Mouse (Mus musculus) thymus, postnatal 25 days (tissue): ENCODE data around the gene Fbxw4.
"Not testable (repeated sequence)": the region's sequence is repeated elsewhere in the genome, so short reads cannot be mapped to it uniquely, and the experiment has no call there.

Source experiments
- DNase-seq: peaks from one replicate; pipeline ENCODE4 v3.0.0; 2022

The Fbxw4 gene

DNA sequence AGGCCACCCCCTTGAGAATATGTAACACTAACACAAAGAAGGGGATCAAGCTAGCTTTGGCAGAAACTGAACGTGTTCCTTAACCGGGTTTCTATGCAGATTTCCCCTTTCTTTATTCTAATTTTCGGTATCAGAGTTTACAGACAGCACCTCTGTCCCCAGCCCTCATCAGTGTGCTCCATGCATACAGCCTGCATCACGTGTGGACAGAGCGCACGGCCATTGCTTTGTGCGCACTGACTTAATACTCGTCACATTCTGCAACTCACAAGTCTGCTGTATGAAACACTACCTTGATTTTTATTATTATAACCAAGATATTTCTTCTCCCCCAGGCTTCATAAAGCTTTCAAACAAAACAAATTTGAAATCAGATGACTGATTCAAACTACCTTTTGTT lies 4.2 kb downstream of the Fbxw4 start:
- no peak for DNase-seq

- no peak for DNase-seq
Measured at GRCm38 (mm10) chr19:45653986-45654385, 6.1 kb downstream of the Fbxw4 start.

DNA sequence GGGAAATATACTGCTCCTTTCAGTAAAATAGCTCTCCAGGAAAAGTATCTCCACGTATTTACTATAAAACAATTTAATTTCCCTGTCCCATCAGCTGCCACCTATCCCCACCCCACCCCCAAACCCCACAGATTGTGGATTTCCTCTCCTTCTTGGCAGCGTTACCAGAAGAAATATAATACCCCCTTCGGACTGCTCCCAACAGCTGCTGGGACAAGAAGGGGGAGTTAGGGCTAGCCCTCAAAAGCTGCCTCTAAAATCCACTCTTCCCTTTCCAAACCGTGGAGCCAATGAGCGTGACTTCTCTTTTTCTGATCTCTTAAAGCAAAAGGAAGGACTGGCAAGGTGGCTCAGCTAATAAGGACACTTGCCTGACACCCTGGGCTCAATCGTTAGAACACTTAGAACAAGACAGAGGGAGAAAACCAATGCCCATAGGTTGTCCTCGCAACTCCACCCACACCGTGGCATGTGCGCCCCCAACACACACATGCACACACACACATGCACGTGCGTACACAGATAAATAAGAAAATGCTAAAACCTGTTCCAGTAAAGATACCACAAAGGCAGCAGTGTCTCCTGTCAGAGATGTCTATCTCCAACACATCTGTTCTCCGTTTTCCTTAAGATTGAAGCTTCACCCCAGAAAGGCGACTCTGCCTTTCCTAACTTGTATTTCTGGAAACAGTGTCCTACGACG lies 7.7 kb downstream of the Fbxw4 start:
- DNase-seq: peak; percentile 50

GRCm38 (mm10) chr19:45651524-45651923 lies 8.6 kb downstream of the Fbxw4 start:
- no peak for DNase-seq

DNA sequence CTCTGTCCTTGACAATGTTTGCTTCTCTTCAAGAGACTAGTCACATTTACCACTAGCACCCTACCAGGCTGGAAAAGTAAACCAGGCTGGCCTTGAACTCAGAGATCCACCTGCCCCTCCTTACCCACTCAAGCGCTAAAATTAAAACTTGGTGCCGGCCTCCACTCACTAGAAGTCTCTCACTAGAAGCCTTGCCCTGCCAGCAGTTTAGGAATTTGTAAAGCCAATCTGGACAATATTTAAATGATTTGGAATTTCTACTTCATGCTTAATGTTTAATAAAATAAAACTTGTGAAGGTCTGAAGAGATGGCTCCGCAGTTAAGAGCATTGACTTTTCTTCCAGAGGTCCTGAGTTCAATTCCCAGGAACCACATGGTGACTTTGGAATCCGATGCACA lies 10.3 kb downstream of the Fbxw4 start:
- no peak for DNase-seq

DNA sequence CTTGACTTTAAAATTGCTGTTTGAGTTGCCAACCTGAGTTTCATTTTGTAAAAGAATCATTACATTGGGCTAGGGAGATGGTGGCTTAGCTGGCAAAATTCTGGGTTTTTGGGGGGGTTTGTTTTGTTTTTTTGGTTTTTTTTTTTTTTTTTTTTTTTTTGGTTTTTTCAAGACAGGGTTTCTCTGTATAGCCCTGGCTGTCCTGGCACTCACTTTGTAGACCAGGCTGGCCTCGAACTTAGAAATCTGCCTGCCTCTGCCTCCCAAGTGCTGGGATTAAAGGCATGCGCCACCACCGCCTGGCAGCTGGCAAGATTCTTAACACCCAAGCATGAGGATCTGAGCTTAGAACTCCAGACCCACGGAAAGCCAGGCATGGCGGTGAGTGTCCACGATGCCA lies 11.6 kb downstream of the Fbxw4 start:
- not testable (repeated sequence) for DNase-seq

DNA sequence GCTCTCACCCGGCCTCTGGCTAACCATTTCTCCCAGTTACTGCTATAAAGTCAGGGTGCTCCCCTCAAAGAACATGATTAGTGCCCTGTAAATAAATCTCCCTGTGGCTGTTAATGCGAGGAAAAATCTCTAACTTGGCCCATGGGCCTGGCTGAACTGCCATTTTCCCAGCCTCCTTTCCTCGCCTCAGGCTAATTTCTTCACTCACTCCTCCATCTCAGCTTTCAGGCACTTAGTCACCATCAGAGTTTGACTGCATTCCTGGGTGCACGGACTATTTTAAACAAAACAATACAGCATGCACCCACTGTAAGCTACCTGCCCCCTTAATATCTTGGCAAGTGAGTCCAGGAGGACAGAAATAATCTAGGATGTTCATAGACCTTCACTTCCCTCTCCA lies 13.2 kb downstream of the Fbxw4 start:
- DNase-seq: no peak

DNA sequence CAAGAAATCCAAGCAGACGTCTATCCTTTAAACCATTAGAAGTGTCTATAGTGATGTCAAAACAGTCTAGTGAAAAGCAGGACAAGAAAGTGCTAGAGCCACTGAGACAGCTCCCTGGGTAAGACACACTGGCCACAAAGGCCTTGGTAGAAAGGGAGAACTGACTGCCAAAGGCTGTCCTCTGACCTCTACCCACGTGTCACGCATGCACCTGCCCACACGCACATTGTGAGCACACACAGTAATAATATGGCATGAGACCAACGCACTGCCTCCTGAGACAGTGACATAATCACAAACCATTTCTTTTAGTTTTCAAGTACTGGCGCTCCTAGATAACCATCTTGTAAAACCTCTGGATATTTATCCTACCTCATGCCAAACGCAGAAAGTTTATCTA lies 19.4 kb downstream of the Fbxw4 start:
- no peak for DNase-seq

GRCm38 (mm10) chr19:45635960-45636359 lies 24.2 kb downstream of the Fbxw4 start:
- DNase-seq: no peak

GRCm38 (mm10) chr19:45631584-45631983 lies 28.5 kb downstream of the Fbxw4 start:
- DNase-seq: no peak

GRCm38 (mm10) chr19:45630953-45631352 lies 29.2 kb downstream of the Fbxw4 start:
- peak; percentile 74 for DNase-seq

DNA sequence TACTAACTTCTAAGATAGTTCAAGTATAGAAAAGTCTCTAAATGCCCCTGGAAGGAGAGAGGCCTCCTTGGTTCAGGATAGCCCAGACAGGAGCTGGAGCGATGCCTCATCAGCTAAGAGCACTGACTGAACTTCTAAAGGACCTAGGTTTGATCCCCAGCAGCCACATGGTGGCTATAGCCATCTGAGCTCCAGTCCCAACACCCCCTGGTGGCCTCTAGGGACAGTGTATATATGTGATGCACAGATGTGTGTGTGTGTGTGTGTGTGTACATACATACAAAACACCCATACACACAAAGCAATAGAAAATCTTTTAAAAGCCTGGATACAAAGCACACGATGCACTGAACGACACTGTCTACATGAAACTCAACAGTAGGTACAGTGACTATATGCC lies 30.9 kb downstream of the Fbxw4 start:
- peak; percentile 45 for DNase-seq

GRCm38 (mm10) chr19:45628649-45629048 lies 31.5 kb downstream of the Fbxw4 start:
- DNase-seq: no peak

DNA sequence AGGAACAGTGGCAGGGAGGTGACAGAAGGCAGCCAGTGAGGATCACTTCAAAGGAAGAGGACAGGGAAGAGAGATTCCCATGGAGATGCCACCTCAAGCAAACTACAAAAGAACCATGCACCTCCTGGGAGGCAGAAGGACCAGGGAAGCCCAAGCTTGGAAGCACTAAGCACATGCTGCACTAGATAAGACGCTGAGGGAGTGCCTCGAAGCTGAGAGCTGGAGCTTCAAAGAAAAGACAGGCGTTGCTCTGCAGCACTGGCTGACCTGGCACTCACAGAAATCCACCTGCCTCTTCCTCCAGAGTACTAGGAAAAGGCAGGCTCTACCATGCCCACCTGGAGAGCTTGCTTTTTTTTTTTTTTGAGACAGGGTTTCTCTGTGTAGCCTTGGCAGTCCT lies 33.1 kb downstream of the Fbxw4 start:
- no peak for DNase-seq

- DNase-seq: no peak
Measured at GRCm38 (mm10) chr19:45623710-45624109, 36.4 kb downstream of the Fbxw4 start.

DNA sequence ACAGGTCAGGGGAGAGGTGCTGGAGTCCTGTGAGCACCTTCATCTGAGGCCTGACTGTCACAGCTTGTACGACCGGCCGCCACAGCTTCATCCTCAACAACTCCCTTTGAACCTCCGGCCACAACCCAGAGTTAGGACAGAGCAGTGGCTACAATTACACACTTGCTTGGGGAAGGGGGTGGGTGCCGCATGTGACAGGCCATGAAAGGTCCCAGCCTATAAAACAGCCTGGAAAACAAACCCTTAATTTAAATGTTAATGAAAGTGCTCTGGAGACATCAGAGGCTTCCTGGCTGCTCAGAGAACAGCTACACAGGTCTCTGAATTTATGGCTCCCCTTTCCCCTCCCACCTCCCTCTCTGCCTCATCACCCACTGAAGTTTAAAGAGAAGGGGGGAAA lies 38.0 kb downstream of the Fbxw4 start:
- DNase-seq: no peak

DNA sequence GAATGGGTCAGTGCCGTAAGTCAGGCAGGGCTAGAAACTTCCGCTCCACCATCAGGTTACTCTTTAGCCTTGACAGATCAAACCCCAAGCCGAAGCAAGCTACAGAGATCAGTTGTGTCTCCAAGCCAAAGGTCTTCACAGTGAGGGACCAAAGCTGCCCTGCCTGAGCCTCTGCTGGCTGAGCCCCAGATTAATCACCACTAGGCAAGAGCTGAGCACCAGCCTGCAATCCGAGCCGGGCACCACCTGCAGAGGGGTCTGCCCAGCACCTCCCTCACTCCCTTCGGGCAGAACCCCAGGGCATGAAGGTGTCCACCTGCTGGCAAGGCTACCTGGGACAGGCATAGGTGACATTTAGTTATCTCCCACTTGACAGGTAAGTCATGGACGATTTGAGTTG lies 39.1 kb downstream of the Fbxw4 start:
- no peak for DNase-seq

DNA sequence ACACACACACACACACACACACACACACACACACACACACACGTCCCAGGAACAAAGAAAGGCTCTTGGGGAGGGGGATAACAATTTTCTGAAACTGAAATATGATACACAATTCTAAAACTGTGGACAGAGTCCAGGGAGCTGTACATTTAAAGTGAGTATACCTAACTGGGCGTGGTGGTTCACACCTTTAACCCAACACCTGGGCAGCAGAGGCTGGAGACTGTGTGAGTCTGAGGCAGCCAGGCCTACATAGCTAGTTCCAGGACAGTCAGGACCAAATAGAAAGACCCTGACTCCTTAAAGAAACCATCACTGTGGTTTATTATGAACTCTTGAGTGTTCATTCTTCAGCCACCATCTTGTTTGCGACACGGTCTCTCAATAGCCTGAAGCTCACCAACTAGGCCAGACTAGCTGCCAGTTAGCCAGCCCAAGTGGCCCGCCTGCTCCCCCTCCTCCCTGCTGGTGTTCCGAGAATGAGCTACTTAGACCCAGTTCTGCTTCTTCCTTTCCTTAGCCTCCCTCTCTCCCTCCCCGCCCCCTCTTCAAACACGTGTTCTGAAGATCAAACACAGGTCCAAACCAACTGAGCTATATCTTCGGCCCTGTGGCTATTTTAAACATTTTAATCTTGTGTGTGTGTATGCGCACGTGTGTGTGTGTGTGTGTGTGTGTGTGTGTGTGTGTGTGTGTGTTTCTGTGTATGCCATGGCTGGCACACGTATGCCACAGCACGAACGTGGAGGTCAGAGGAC lies 40.2 kb downstream of the Fbxw4 start:
- no peak for DNase-seq

DNA sequence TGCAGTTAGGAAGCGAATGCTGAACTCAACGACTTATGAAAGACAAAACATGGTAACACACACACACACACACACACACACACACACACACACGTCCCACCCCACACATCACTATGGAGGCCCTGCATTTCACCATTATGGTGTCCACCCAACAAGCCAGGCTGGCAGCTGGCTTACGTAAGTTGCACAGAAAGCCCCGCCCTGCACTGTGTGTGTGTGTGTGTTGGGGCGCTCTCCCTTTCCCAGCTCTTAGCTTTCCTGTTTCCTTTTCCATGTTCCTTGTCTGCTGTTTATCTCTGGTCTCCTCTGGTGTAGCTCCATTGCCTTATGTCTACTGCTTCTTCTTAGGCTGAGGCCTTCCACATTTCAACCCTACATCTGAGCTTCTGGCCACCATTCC lies 41.9 kb downstream of the Fbxw4 start:
- no peak for DNase-seq

- DNase-seq: no peak
Measured at GRCm38 (mm10) chr19:45616735-45617134, 43.4 kb downstream of the Fbxw4 start.

DNA sequence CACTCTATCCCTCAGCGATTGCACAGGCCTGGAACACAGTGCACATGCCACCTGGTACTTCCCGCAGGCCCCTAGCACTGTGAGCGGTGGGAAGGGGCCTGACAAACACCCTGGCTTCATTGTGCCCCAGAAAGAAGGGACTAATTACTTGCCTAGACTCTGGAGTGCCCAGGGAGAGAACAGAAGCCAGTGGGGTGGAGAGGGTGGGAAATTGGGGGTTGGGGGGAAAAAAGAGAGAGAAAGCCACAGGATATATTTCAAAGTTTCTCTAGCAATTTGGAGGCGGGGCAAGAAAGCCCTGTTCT lies 43.9 kb downstream of the Fbxw4 start:
- no peak for DNase-seq

GRCm38 (mm10) chr19:45615415-45616213 lies 44.5 kb downstream of the Fbxw4 start:
- no peak for DNase-seq

GRCm38 (mm10) chr19:45614928-45615327 lies 45.2 kb downstream of the Fbxw4 start:
- no peak for DNase-seq

DNA sequence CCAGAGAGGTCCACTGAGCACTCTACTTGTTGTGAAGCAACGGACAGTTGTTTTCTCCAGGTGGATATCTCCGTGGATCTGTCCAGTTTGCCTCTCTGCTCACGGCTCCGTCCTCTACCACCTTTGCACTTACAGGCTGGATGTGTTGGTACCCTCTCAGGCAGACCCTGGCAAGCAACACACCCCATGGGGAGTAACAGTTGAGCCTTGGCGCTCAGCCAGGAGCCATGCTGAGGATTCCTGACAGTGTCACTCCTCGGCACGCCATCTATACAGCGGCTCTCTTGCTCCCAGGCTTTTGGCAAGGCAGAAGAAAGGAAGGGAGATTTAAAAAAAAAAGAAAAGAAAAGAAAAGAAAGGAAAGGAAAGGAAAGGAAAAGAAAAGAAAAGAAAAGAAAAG lies 45.7 kb downstream of the Fbxw4 start:
- DNase-seq: no peak
